Mouse (Mus musculus) ovary, adult 18-20 months (tissue): ENCODE measurements at regions not wholly inside any gene's neighbourhood (a gene's known extent, or its start where the extent isn't known, plus 50 kb on each side); places are given as distances from the start of the nearest gene placed in this dataset.
"Not testable (repeated sequence)": the region's sequence is repeated elsewhere in the genome, so short reads cannot be mapped to it uniquely, and the experiment has no call there.

Source experiments
- DNase-seq: peaks from one replicate; pipeline ENCODE4 v3.0.0; 2022; ENCODE audit warnings: low spot score, mixed read lengths

DNA sequence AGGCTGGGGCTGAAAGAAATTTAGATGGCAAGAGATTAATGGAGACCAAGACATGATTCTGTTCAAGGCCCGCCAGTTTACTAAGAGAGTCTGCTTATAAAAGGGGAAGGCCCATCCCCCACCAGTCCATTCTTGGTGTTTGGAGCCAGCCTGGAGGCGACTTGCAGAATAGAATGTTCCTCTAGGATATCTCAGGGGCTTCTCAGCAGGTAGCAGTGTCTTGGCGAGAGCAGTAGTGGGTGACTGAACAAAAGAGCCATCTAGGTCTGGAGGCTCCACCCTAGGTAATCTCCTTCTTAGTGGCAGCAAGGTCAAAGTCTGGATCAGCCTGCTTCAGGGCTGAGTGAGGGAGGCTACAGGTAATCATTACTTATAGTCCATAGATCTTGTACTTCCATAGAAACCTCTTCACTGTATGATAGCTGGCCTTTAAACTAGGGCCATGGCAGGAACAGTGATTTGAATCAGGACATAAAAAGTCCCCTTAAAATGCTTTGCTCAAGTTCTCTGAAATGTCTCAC lies 166.0 kb upstream of the Gm5538 start:
- not testable (repeated sequence) for DNase-seq

DNA sequence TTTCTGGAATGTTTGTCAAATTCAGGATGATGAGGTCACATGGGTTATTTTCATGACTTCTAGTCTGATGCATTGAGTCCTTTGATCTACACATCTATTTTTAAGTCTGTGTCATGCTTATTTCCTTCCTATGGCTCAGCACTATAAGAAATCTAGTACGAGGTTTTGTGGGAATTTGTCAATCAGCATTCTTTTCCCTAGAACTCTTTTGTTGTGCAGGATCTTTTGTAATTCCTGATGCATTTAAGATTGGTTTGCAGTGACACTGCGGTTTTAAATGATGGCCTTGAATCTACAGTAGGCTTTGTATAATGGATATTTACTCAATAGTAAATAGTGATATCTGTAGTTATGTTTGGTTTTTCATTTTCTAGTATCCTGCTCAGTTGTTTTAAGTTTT lies 187.0 kb upstream of the Gm5538 start:
- DNase-seq: no peak

DNA sequence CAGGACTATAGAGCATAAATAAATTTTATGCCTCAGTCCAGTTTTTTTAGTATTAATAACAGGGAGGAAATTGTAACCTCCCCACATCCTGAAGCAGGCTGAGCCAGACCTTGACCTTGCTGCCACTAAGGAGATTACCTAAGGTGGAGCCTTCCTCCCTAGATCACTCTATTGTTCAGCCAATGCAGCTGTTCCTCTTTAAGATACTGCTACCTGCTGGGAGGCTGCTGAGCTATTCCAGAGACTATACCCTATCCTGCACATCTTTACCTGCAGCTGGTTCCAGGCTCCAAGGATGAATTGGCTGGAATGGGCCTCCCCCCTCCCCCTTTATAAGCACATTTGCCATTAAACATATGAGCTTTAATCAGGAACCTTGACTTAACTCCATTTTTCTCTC lies 189.0 kb upstream of the Gm5538 start:
- DNase-seq: not testable (repeated sequence)

DNA sequence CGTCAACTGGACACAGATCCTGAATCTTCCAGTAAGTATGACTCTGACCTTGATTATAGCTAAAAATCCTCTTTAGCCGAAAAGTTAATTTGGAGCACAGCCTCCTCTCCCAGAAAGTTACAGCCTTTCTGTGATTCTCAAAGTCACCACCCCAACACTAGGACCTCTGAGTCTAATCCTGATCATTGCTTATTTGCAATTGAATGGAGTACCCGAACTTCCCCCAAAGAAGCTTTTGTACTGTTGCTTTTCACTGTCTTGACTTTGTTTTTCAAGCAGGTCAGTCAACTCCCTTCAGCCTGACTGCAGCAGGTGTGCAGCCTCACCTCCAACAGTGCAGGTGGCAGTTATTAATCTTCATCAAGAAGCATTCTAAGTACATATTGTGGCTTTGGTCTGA lies 189.7 kb upstream of the Gm5538 start:
- DNase-seq: not testable (repeated sequence)

DNA sequence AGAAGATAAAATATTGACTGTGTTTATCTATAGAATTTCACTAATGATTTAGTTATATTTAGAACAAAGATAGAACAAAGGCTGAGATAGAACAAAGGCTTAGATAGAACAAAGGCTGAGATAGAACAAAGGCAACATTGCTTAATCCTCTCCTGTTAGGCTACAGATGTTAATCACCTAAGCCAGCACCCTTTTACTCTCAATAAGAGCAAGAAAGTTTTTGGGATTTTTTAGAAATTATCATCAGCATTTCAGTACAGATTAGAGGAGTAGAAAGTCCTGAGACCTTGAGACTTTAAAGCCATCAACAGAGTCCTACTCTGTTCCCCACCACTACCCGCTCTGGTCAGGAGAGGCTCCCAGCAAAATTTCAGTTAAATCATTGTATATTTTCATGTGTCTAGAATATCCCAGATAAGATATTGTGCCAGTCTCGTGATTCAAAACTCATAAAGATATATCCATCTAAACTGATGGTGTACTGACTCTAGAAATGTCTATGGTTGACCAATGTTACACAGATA lies 187.2 kb upstream of the Igsf10 start:
- no peak for DNase-seq

DNA sequence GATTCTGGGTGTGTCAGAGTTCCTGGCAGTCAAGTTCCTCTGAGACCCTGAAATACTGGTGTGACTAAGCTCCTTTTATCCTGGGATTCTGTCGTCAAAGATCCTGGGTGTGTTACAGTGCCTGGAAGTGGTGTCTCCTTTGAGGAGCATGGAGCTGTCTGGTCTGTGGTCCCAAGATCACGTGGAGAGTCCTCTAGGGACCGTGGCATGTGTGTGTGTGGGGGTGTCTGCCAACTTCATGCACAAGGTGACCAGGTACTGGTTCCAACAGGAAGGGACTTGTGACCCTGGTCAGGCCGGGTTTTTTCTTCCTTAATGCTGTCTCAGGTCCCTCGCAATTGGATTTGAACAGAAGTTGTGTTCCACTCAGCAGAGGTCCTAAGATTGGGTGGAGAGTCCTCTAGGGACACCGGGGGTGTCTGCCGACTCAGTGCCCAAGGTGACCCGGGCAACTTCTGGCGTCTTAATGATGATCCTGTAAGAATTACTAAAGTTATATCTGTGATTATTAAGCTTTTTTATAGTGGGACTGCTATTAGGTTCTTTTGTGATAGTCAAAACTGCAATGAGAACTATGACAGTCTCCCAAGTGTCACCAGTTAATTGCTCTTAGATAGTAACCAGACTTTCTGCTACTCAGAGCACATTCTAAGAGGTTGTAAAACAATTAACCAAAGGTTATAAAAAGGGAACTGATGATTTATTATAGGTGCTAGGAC lies 186.6 kb upstream of the Igsf10 start:
- no peak for DNase-seq

DNA sequence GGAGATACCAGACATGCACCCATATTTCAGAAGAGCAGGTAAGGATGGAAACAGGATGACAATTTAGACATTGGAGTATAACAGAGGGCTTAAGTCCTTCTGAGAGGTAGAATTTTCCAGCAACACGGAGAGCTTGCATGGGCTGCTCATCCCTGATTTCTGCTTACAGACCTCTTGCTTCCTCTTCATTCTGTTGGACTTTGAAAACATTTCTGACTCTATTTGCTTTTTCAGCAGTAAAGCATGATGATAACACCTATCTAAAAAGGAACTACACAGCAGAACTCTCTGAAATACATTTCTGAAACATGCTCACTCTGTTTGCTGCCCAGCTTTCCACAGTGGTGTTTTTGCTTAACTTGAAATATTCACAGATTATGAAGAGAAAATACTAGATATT lies 176.6 kb upstream of the Igsf10 start:
- DNase-seq: no peak

DNA sequence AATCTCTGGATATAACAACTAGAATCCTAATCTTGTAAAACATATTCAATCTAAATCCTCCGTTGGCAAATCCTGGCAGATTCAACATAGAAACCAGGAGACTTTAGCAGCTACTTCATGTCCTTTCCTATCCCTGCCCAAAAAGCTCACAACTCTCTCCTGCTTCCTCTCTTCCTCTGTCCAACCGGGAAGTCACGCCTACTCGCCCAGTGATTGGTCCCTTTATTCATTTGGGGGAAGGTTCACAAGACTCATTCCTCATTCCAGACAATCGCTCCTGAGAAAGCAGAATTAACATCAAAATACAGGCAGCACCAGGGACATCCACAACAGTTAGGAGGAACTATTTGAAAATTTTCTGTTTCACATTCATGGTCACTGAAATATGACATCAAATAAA lies 133.9 kb upstream of the Igsf10 start:
- DNase-seq: no peak

DNA sequence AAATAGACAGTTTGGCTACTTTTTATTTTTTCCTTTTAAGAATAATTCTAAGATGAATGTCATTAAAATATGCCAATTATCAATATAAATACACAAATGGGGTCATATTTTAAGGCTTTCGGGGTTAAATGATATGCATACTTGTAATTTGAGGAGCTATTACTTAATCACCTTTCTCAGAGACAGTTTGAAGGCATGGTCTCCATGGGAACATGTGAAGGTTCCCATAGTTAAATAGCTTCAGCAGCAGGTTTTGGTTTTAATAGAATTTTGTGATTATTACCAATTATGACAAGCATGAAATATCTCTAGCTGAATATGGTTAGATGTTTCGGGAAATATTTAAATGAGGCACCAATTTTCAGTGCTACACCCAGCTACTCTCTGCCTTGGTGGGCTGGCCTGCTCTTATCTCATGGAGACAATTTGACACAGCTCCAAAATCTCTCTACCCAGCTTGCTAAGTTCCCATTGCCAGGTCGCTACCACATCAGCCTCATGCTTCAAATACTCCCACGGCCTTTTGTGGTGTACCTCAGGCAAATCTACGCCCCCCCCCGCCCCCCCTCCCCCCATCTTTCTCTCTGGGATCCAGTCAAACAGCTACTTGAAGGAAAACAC lies 133.4 kb upstream of the Igsf10 start:
- DNase-seq: no peak

DNA sequence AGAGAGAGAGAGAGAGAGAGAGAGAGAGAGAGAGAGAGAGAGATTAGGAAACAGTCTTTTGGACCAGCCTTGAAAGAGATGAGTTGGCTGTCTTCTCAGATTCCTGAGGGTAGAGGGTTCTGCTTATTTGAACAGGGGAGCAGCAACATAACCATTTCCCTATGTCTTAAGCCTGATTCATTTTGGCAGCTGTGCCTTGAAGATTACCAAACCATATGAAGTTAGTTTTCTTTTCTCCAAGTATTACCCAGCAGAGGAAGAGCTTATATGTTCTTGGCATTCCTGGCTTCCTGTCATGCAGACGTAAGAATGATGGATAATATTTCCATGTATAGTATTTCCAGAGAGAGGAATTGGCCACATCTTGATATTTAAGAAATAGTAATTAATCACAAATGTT lies 124.8 kb upstream of the Igsf10 start:
- DNase-seq: no peak

DNA sequence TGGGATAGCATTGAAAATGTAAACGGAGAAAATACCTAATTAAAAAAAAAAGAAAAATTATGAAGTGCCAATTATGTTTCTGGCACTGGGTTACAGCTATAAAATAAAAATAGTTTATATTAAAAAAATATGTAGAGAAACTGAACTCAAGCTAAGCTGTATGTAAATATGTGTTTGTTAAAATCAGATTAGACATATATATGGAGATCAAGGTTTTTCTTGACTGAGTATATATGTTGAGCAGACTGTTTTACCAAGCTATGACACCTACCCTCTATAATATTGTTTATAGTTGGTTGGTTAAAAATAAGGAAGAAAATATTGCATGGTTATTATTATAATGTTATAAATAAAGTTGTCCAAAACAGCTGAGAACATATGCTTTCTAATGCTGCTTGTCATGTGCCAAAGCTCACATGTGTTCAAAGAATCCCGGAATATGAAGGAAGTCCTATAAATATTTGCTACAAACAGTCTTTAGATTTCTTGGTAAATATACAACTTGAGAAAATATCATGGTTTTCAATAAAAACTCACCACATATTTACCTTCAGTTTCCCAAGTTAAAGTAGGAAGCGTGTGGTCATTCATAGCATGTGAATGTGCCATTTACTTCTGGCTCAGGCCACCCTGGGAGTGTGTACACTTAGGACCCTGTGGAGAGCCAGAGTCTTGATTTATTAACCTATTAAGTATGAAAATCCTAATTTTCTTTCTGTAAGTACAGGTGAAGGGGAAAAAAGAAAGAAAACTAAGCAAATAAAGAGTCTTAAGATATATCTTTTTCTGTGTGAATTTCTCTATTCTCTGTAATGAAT lies 118.4 kb upstream of the Igsf10 start:
- no peak for DNase-seq

DNA sequence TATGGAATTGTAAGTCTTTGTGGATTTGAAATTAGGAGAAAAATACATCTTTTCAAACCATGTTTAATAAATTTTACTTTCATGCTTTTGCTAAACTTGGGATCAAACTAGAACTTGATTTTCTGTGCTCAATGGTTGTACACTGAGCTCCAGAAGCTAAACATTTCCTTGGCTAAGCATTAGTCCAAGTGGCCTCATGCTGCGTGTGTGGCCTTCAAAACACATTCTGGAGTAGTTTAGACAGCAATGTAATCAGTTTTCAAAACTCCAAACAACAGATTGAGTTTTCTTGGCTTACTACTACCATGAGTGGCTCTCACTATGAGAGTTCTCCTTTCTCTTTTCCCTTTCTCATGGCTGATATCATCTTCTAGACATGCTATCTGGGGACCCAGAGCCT lies 112.7 kb upstream of the Igsf10 start:
- no peak for DNase-seq

DNA sequence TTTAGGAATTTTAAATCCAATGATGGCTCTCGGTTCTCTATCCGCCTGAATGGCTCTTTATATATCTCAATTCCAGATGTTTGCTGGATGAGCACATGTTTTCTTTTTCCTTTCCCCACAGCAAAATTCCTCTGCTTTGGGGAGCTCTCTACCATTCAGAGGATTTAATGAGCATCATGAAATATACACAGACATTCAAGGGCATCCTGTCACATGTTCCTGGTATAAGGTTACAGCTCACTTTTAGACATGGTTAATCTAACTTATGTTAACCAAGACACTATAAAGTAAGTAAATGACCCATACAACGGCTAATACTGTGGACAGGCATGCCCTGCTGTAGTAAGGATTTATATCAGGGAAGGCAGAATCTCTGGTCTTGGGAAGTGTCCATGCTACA lies 106.9 kb upstream of the Igsf10 start:
- no peak for DNase-seq

DNA sequence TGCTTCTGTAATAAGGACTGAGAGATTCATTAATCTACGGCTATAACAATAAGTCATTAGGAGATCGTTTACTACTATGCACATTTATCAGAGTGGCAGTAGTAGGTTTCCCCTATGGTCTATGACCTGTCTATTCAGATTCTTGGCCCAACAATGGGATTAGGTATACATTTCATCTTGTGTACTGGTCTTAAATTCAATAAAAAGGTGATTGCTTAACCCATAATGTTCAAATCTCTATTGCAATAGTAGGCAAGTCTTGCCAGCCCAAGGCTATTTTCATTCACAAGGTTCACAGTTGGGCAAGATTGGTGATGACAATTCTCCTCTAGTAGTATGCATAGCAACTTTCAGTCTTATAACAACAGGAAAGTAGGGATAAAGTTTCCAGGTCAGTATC lies 79.4 kb upstream of the Igsf10 start:
- DNase-seq: no peak

DNA sequence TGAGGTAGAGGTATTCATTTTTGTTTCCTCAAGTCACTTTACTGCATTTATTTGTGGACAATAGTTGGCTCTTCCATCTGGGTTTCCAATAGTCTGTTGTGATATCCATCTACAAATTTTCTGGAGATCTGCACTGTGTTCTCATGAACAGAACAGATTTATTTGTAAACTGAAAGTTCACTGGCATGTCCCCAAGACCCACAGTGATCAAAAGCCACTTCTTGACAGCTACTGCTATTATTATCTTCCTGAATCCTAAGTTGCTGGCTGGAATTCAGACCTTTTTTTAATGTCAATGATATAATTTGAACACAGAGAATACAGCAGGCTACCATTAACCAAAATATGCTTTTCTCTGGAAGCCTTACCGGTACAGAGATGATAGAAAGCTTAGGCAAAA lies 64.9 kb upstream of the Igsf10 start:
- no peak for DNase-seq

DNA sequence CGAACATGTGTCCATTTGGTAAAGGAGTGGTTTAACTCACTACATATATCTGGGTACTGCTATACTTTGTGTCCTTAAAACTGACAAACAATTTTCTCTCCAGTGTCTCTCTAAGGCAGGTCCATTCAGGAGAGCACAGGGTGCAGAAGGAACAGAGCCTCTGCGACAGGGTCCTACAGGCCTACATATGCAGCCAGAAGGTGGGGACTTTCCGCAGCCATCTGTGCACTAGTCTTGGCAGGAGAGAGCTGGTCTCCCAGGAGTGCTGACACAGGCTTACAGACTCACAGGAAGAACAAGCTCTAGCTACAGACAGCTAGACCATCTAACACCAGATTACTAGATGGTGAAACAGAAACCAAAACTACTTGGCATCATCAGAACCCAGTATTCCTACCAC lies 61.8 kb upstream of the Igsf10 start:
- no peak for DNase-seq

DNA sequence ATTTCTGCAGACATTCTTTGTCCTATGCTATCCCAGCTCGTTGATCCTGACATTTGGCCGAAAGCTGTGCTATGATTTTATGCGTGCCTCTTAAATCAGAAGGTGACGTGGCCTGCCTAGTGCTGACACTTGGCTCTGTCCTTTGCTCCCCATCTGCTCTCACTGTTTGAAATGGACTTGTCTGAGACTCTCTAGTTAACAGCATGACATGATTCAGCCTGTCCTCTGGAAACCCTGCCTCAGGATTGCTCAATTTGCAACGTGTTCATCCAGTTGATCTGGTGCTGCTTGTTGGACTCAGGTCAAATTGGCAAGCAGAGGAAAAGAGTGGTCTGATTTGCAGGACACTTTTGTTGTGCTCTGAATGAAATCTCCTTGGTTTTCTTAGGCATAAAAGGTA lies 57.7 kb upstream of the Igsf10 start:
- peak; percentile 49 for DNase-seq

DNA sequence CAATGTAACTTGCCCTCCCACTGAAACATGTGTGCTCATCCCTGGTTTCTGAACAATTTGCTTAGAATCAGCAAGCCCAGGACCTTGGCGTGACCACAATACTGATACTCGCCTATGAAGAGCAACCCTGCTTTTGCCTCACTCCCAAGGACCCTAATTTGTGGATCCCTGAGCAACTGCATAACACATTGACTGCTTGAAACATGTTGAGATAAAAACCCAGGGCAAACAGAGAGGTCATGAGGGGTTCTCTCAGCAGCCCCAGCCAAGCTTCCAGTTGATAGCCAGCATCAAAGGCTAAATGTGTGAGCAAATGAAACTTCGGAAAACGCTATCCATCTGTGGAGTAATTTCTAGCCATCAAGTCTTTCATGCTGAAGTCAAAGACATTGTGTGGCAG lies 57.2 kb upstream of the Igsf10 start:
- DNase-seq: peak; percentile 16
